Mouse (Mus musculus): ENCODE data around the gene Cwc25. TPM values are rescaled to one million over a fixed set of nuclear protein-coding genes. Genes with fewer than 3 reads are reported as not detected.

Cwc25 gene
- polyA plus RNA-seq, 2 experiments = 3.5 to 5.7 TPM

GRCm38 (mm10) chr11:97778918-97779317 is 12.6 kb upstream of the Cwc25 start:
- Histone ChIP-seq H3K36me3 (replicated peaks; ENCODE audit: control insufficient read depth, insufficient read depth, low read depth) (peaks cover 38% of the 10 kb centered on the region), H3K4me3 (ENCODE audit: insufficient read depth in 1 of 2, low read depth in 2 of 2, low read length in 2 of 2) (peak overlapping the region in 1 of 2 experiments; percentile 8; a peak in 1 of 4 replicates), H3K9ac (replicated peaks) (no peak overlapping the region; the same call in 1 of the 2 replicates), H3K4me2 (ENCODE audit: low read depth) (peak overlapping the region; percentile 33), H3K27ac (no peak overlapping the region), H3K9me3 (ENCODE audit: control insufficient read depth, low read length) (no peaks in the 10 kb centered on the region), H3K4me1 (replicated peaks; ENCODE audit: control insufficient read depth in 2 of 2, insufficient read depth in 2 of 2, low read length in 1 of 2) (peaks cover 7 to 11% of the 10 kb centered on the region in 2 experiments), H3K27me3 (ENCODE audit: control insufficient read depth, insufficient read depth, low read length) (no peaks in the 10 kb centered on the region)
- WGBS (ENCODE audit: insufficient replicate concordance) = 80% methylated on average over 1 of the region's 1 CpGs
- TF ChIP-seq EP300 (IDR thresholded peaks at IDR 0.05; ENCODE audit: low read depth) = no peak
- no peak for TF ChIP-seq CTCF (IDR thresholded peaks at IDR 0.05; ENCODE audit: low read depth)
- DNase-seq (ENCODE audit: low read depth in 3 of 3, low spot score in 3 of 3) (no peak), ATAC-seq (ENCODE audit: insufficient read depth) (no peak)

GRCm38 (mm10) chr11:97777129-97777529 is 10.8 kb upstream of the Cwc25 start:
- no peaks in the 10 kb centered on the region for H3K9me3 ChIP-seq (ENCODE audit: control insufficient read depth, low read length)
- no peak overlapping the region for H3K27ac ChIP-seq
- peak; percentile 22; the same call in 1 of the 2 replicates for ATAC-seq (ENCODE audit: insufficient read depth)
- 39% methylated on average over 2 of the region's 2 CpGs for WGBS (ENCODE audit: insufficient replicate concordance)
- peaks cover 38% of the 10 kb centered on the region for H3K36me3 ChIP-seq (replicated peaks; ENCODE audit: control insufficient read depth, insufficient read depth, low read depth)
- TF ChIP-seq EP300 (IDR thresholded peaks at IDR 0.05; ENCODE audit: low read depth) (no peak), CTCF (IDR thresholded peaks at IDR 0.05; ENCODE audit: low read depth) (peak; percentile 54)
- DNase-seq (ENCODE audit: low read depth in 3 of 3, low spot score in 3 of 3) = no peak
- H3K9ac ChIP-seq (replicated peaks) = no peak overlapping the region
- H3K27me3 ChIP-seq (ENCODE audit: control insufficient read depth, insufficient read depth, low read length) = no peaks in the 10 kb centered on the region
- H3K4me2 ChIP-seq (ENCODE audit: low read depth) = no peak overlapping the region
- no peak overlapping the region for H3K4me3 ChIP-seq (ENCODE audit: insufficient read depth in 1 of 2, low read depth in 2 of 2, low read length in 2 of 2)
- H3K4me1 ChIP-seq (replicated peaks; ENCODE audit: control insufficient read depth in 2 of 2, insufficient read depth in 2 of 2, low read length in 1 of 2) = peaks cover 7 to 11% of the 10 kb centered on the region in 2 experiments

GRCm38 (mm10) chr11:97776497-97777128 is 10.3 kb upstream of the Cwc25 start:
- no peak for TF ChIP-seq CTCF (IDR thresholded peaks at IDR 0.05; ENCODE audit: low read depth)
- no peak for TF ChIP-seq EP300 (IDR thresholded peaks at IDR 0.05; ENCODE audit: low read depth)
- Histone ChIP-seq H3K9ac (replicated peaks) (no peak overlapping the region), H3K27me3 (ENCODE audit: control insufficient read depth, insufficient read depth, low read length) (no peaks in the 10 kb centered on the region), H3K27ac (no peak overlapping the region), H3K4me2 (ENCODE audit: low read depth) (no peak overlapping the region), H3K4me3 (ENCODE audit: insufficient read depth in 1 of 2, low read depth in 2 of 2, low read length in 2 of 2) (no peak overlapping the region), H3K9me3 (ENCODE audit: control insufficient read depth, low read length) (no peaks in the 10 kb centered on the region), H3K36me3 (replicated peaks; ENCODE audit: control insufficient read depth, insufficient read depth, low read depth) (peaks cover 38% of the 10 kb centered on the region), H3K4me1 (replicated peaks; ENCODE audit: control insufficient read depth in 2 of 2, insufficient read depth in 2 of 2, low read length in 1 of 2) (peaks cover 7 to 11% of the 10 kb centered on the region in 2 experiments)
- WGBS (ENCODE audit: insufficient replicate concordance) = 51% methylated on average over 5 of the region's 5 CpGs
- DNase-seq (ENCODE audit: low read depth in 3 of 3, low spot score in 3 of 3) (no peak), ATAC-seq (ENCODE audit: insufficient read depth) (peak; percentile 42; the same call in 1 of the 2 replicates)

GRCm38 (mm10) chr11:97775808-97776496 is 9.6 kb upstream of the Cwc25 start, which contains the start of gene 1700001P01Rik:
TSS of gene 1700001P01Rik (minus strand) at chr11:97775918.
- H3K4me3 ChIP-seq (ENCODE audit: insufficient read depth in 1 of 2, low read depth in 2 of 2, low read length in 2 of 2) = no peak within 1 kb of the TSS
- H3K27me3 ChIP-seq (ENCODE audit: control insufficient read depth, insufficient read depth, low read length) = no peaks in the 10 kb centered on the region
- H3K4me1 ChIP-seq (replicated peaks; ENCODE audit: control insufficient read depth in 2 of 2, insufficient read depth in 2 of 2, low read length in 1 of 2) = peaks cover 7 to 11% of the 10 kb centered on the region in 2 experiments
- no peaks in the 10 kb centered on the region for H3K9me3 ChIP-seq (ENCODE audit: control insufficient read depth, low read length)
- no peak within 1 kb of the TSS for H3K4me2 ChIP-seq (ENCODE audit: low read depth)
- peaks cover 36% of the 10 kb centered on the region for H3K36me3 ChIP-seq (replicated peaks; ENCODE audit: control insufficient read depth, insufficient read depth, low read depth)
- no peak within 1 kb of the TSS for H3K9ac ChIP-seq (replicated peaks)
- DNase-seq (ENCODE audit: low read depth in 3 of 3, low spot score in 3 of 3) (no peak), ATAC-seq (ENCODE audit: insufficient read depth) (no peak)
- no peak within 1 kb of the TSS for H3K27ac ChIP-seq
- 45% methylated on average over 17 of the region's 17 CpGs for WGBS (ENCODE audit: insufficient replicate concordance)
- TF ChIP-seq CTCF (IDR thresholded peaks at IDR 0.05; ENCODE audit: low read depth) (no peak), EP300 (IDR thresholded peaks at IDR 0.05; ENCODE audit: low read depth) (no peak)

GRCm38 (mm10) chr11:97775186-97775585 is 8.8 kb upstream of the Cwc25 start:
- no peak overlapping the region for H3K4me2 ChIP-seq (ENCODE audit: low read depth)
- WGBS (ENCODE audit: insufficient replicate concordance) = 75% methylated on average over 13 of the region's 13 CpGs
- no peaks in the 10 kb centered on the region for H3K9me3 ChIP-seq (ENCODE audit: control insufficient read depth, low read length)
- H3K4me3 ChIP-seq (ENCODE audit: insufficient read depth in 1 of 2, low read depth in 2 of 2, low read length in 2 of 2) = no peak overlapping the region
- DNase-seq (ENCODE audit: low read depth in 3 of 3, low spot score in 3 of 3) (no peak), ATAC-seq (ENCODE audit: insufficient read depth) (no peak)
- TF ChIP-seq EP300 (IDR thresholded peaks at IDR 0.05; ENCODE audit: low read depth) = no peak
- TF ChIP-seq CTCF (IDR thresholded peaks at IDR 0.05; ENCODE audit: low read depth) = no peak
- H3K4me1 ChIP-seq (replicated peaks; ENCODE audit: control insufficient read depth in 2 of 2, insufficient read depth in 2 of 2, low read length in 1 of 2) = peaks cover 4 to 7% of the 10 kb centered on the region in 2 experiments; a peak in 3 of 4 replicates
- no peaks in the 10 kb centered on the region for H3K27me3 ChIP-seq (ENCODE audit: control insufficient read depth, insufficient read depth, low read length)
- no peak overlapping the region for H3K27ac ChIP-seq
- peaks cover 29% of the 10 kb centered on the region for H3K36me3 ChIP-seq (replicated peaks; ENCODE audit: control insufficient read depth, insufficient read depth, low read depth)
- no peak overlapping the region for H3K9ac ChIP-seq (replicated peaks)

All from liver, embryonic 14.5 days (tissue).